Mouse (Mus musculus): ENCODE data around the gene Cntnap4. TPM values are rescaled to one million over a fixed set of nuclear protein-coding genes. Genes with fewer than 3 reads are reported as not detected.

Cntnap4 gene
- polyA plus RNA-seq, 2 experiments, result 3.9 TPM

DNA sequence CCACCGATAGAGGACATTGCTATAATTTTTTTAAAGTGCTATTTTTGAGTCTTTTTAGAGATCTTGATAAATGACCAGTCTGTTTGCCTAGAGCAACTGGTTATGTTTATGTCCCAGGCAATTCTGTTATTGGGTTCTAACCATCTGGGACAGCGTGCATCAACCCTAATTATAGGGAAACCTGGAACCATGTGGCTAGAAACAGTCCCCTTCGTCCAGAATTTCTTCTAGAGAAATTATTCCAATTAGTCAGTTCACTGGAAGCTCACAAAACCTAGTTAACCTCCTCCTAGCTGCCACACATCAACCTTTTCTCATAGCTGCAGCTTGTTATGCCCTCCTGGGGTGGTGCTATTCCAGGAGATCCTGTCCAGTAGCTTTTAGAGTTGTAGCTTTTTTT is 94.2 kb downstream of the Cntnap4 start:
- no peak overlapping the region for H3K27ac ChIP-seq (replicated peaks; ENCODE audit: low read depth, low read length)
- 29% methylated on average over 3 of the region's 3 CpGs for WGBS
- H3K4me3 ChIP-seq (replicated peaks; ENCODE audit: low read length), result no peak overlapping the region
- H3K36me3 ChIP-seq (ENCODE audit: control insufficient read depth, insufficient read depth, low read length), result no peaks in the 10 kb centered on the region
- H3K9ac ChIP-seq (ENCODE audit: low read depth, low read length, severe bottlenecking), result no peak overlapping the region
- no peak overlapping the region for H3K4me2 ChIP-seq (replicated peaks; ENCODE audit: low read depth, low read length, severe bottlenecking)
- ATAC-seq (ENCODE audit: low FRiP score, low read depth), result no peak
- DNase-seq (ENCODE audit: low spot score), result no peak
- H3K27me3 ChIP-seq (ENCODE audit: control insufficient read depth, insufficient read depth, low read length), result no peaks in the 10 kb centered on the region
- H3K9me3 ChIP-seq (ENCODE audit: control insufficient read depth, low read length), result no peaks in the 10 kb centered on the region
- no peaks in the 10 kb centered on the region for H3K4me1 ChIP-seq (ENCODE audit: control insufficient read depth, insufficient read depth, low read length)
- no peak for TF ChIP-seq POLR2A (IDR thresholded peaks at IDR 0.05; ENCODE audit: borderline replicate concordance, extremely low read depth, insufficient read depth, insufficient read length)

DNA sequence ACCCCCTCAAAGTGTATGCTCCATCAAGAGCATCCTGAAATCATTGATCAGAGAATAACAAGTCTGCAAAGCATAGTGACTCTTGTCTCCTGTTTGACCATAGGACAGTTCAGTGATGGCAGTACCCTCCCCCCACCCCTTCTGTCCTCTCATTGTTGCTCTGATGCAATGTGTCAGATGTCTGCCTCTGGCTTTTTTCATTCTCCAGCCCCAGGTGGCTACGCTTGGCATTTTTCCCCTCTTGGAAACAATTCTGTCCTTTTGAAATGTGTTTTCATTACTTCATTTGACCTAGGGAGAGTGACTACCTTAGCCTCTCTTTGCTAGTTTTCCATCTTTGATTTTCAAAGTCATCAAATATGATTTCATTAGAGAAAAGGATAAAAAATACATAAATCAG is 104.8 kb downstream of the Cntnap4 start:
- WGBS, result 62% methylated on average over 1 of the region's 1 CpGs
- ATAC-seq (ENCODE audit: low FRiP score, low read depth) (no peak), DNase-seq (ENCODE audit: low spot score) (no peak)
- Histone ChIP-seq H3K27me3 (ENCODE audit: control insufficient read depth, insufficient read depth, low read length) (no peaks in the 10 kb centered on the region), H3K4me3 (replicated peaks; ENCODE audit: low read length) (no peak overlapping the region), H3K36me3 (ENCODE audit: control insufficient read depth, insufficient read depth, low read length) (no peaks in the 10 kb centered on the region), H3K4me1 (ENCODE audit: control insufficient read depth, insufficient read depth, low read length) (no peaks in the 10 kb centered on the region), H3K4me2 (replicated peaks; ENCODE audit: low read depth, low read length, severe bottlenecking) (no peak overlapping the region), H3K27ac (replicated peaks; ENCODE audit: low read depth, low read length) (no peak overlapping the region), H3K9me3 (ENCODE audit: control insufficient read depth, low read length) (no peaks in the 10 kb centered on the region), H3K9ac (ENCODE audit: low read depth, low read length, severe bottlenecking) (no peak overlapping the region)
- no peak for TF ChIP-seq POLR2A (IDR thresholded peaks at IDR 0.05; ENCODE audit: borderline replicate concordance, extremely low read depth, insufficient read depth, insufficient read length)

DNA sequence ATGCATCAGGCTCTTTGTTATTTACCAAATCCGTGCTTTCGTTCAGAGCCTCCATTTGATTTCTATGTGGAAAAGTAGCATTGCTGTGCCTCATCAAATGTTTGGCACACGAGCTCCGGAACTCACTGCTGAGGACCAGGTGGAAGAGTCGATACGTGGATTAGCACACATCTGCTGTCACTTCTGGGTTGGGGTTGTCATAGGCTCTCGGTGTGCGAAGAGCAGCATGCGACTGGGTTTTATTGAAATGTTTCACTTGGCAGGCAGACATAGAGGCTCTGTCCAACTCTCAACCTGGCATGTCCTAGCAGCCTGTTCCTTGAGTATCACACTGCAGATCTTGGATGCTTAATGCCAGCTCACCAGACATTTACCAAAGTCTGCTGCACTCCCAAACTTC is 111.9 kb downstream of the Cntnap4 start:
- Histone ChIP-seq H3K27me3 (ENCODE audit: control insufficient read depth, insufficient read depth, low read length) (no peaks in the 10 kb centered on the region), H3K27ac (replicated peaks; ENCODE audit: low read depth, low read length) (no peak overlapping the region), H3K36me3 (ENCODE audit: control insufficient read depth, insufficient read depth, low read length) (no peaks in the 10 kb centered on the region), H3K9ac (ENCODE audit: low read depth, low read length, severe bottlenecking) (no peak overlapping the region), H3K4me3 (replicated peaks; ENCODE audit: low read length) (no peak overlapping the region), H3K9me3 (ENCODE audit: control insufficient read depth, low read length) (no peaks in the 10 kb centered on the region), H3K4me2 (replicated peaks; ENCODE audit: low read depth, low read length, severe bottlenecking) (no peak overlapping the region), H3K4me1 (ENCODE audit: control insufficient read depth, insufficient read depth, low read length) (no peaks in the 10 kb centered on the region)
- no peak for TF ChIP-seq POLR2A (IDR thresholded peaks at IDR 0.05; ENCODE audit: borderline replicate concordance, extremely low read depth, insufficient read depth, insufficient read length)
- DNase-seq (ENCODE audit: low spot score), result no peak
- 88% methylated on average over 9 of the region's 9 CpGs for WGBS
- no peak for ATAC-seq (ENCODE audit: low FRiP score, low read depth)

DNA sequence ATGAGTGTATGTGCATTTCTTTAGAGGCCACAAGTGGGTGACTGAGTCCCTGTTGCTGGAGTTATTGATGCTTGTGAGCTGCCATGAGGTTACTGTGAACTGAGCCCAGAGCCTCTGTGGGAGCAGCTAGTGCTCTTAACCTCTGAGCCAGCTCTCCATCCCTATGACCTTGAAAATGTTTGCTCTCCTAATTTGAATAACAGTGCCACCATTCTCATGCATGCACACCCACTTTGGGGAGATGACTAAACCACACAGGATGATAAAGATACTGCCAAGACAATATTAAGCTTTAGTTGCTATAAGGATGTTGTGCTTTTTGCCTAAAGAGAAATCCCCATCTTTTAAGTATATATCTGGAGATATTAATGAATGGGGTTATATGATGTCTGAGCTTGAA is 125.9 kb downstream of the Cntnap4 start:
- ATAC-seq (ENCODE audit: low FRiP score, low read depth) (no peak), DNase-seq (ENCODE audit: low spot score) (no peak)
- no peak for TF ChIP-seq POLR2A (IDR thresholded peaks at IDR 0.05; ENCODE audit: borderline replicate concordance, extremely low read depth, insufficient read depth, insufficient read length)

DNA sequence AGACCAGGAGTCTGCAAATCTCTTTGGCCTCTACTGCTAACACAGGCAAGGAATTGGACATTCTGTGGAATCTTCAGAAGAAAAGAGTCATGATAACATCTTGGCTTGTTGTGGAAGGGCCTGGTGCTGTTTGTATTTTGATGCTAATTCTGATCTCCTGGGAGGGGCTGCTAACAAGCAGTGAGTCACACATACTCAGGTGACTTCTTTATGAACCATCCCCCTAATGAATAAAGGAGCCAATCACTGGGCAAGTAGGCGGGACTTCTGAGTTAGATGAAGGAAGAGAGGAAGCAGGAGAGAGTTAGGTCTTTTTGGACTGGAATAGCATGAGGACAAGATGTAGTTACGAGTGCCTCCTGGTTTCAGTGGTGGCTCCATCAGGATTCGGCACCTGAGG is 128.3 kb downstream of the Cntnap4 start:
- Histone ChIP-seq H3K4me1 (ENCODE audit: control insufficient read depth, insufficient read depth, low read length) (no peaks in the 10 kb centered on the region), H3K9ac (ENCODE audit: low read depth, low read length, severe bottlenecking) (no peak overlapping the region), H3K4me3 (replicated peaks; ENCODE audit: low read length) (no peak overlapping the region), H3K27me3 (ENCODE audit: control insufficient read depth, insufficient read depth, low read length) (no peaks in the 10 kb centered on the region), H3K9me3 (ENCODE audit: control insufficient read depth, low read length) (no peaks in the 10 kb centered on the region), H3K36me3 (ENCODE audit: control insufficient read depth, insufficient read depth, low read length) (no peaks in the 10 kb centered on the region), H3K4me2 (replicated peaks; ENCODE audit: low read depth, low read length, severe bottlenecking) (no peak overlapping the region), H3K27ac (replicated peaks; ENCODE audit: low read depth, low read length) (no peak overlapping the region)
- no peak for ATAC-seq (ENCODE audit: low FRiP score, low read depth)
- no peak for TF ChIP-seq POLR2A (IDR thresholded peaks at IDR 0.05; ENCODE audit: borderline replicate concordance, extremely low read depth, insufficient read depth, insufficient read length)
- 76% methylated on average over 3 of the region's 3 CpGs for WGBS
- no peak for DNase-seq (ENCODE audit: low spot score)

More for the DNA sequence above, 125.9 kb downstream of the Cntnap4 start:
- Histone ChIP-seq H3K9me3 (ENCODE audit: control insufficient read depth, low read length) (no peaks in the 10 kb centered on the region), H3K27me3 (ENCODE audit: control insufficient read depth, insufficient read depth, low read length) (no peaks in the 10 kb centered on the region), H3K36me3 (ENCODE audit: control insufficient read depth, insufficient read depth, low read length) (no peaks in the 10 kb centered on the region), H3K27ac (replicated peaks; ENCODE audit: low read depth, low read length) (no peak overlapping the region), H3K4me1 (ENCODE audit: control insufficient read depth, insufficient read depth, low read length) (no peaks in the 10 kb centered on the region), H3K4me3 (replicated peaks; ENCODE audit: low read length) (no peak overlapping the region), H3K9ac (ENCODE audit: low read depth, low read length, severe bottlenecking) (no peak overlapping the region), H3K4me2 (replicated peaks; ENCODE audit: low read depth, low read length, severe bottlenecking) (no peak overlapping the region)

DNA sequence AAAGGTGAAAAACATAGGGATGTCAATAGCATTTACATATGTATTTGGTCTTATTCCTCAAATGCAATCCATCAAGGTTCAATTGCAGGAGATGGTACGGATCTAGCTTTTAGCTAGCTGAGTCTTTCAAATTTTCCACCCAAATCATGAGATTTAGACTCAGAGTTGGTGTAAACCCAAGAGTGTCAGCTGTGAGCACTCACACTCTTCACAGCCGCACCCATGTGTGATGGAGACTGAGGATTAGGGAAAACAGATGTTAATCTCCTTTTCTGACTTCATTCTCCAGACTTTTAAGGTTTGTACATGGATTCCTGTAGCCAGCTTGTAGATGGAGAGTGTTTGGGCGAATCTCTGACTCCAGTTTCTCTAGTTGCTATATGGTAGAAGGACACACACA is 147.1 kb downstream of the Cntnap4 start:
- no peak overlapping the region for H3K4me2 ChIP-seq (replicated peaks; ENCODE audit: low read depth, low read length, severe bottlenecking)
- no peak for ATAC-seq (ENCODE audit: low FRiP score, low read depth)
- TF ChIP-seq POLR2A (IDR thresholded peaks at IDR 0.05; ENCODE audit: borderline replicate concordance, extremely low read depth, insufficient read depth, insufficient read length), result no peak

More for the DNA sequence above, 147.1 kb downstream of the Cntnap4 start:
- H3K36me3 ChIP-seq (ENCODE audit: control insufficient read depth, insufficient read depth, low read length), result no peaks in the 10 kb centered on the region
- no peaks in the 10 kb centered on the region; the same call in 1 of the 2 replicates for H3K4me1 ChIP-seq (ENCODE audit: control insufficient read depth, insufficient read depth, low read length)
- 58% methylated on average over 3 of the region's 3 CpGs for WGBS
- no peak overlapping the region for H3K4me3 ChIP-seq (replicated peaks; ENCODE audit: low read length)
- no peaks in the 10 kb centered on the region for H3K27me3 ChIP-seq (ENCODE audit: control insufficient read depth, insufficient read depth, low read length)
- no peaks in the 10 kb centered on the region for H3K9me3 ChIP-seq (ENCODE audit: control insufficient read depth, low read length)
- no peak for DNase-seq (ENCODE audit: low spot score)
- no peak overlapping the region for H3K9ac ChIP-seq (ENCODE audit: low read depth, low read length, severe bottlenecking)
- H3K27ac ChIP-seq (replicated peaks; ENCODE audit: low read depth, low read length), result no peak overlapping the region
